Mouse (Mus musculus): ENCODE measurements around the gene Mpeg1. TPM values are rescaled to one million over a fixed set of nuclear protein-coding genes. Genes with fewer than 3 reads are reported as not detected.

The Mpeg1 gene
- polyA plus RNA-seq, 1 experiment, result not detected

- H3K4me3 ChIP-seq (ENCODE audit: insufficient read depth, low read depth, low read length), result no peak overlapping the region
- peak overlapping the region; percentile 40 for H3K27ac ChIP-seq (ENCODE audit: insufficient read depth, low read depth, low read length)
- TF ChIP-seq POLR2A (IDR thresholded peaks at IDR 0.05; ENCODE audit: insufficient read depth, low read depth, low read length) (no peak), CTCF (IDR thresholded peaks at IDR 0.05; ENCODE audit: insufficient read depth, low read depth, low read length) (no peak)
- H3K4me1 ChIP-seq (ENCODE audit: control insufficient read depth, insufficient read depth, low read length), result peaks cover 24% of the 10 kb centered on the region
- WGBS, result 58% methylated on average over 6 of the region's 6 CpGs
Observed at GRCm38 (mm10) chr19:12486875-12487274, 26.3 kb downstream of the Mpeg1 start.

GRCm38 (mm10) chr19:12487511-12488204, 27.1 kb downstream of the Mpeg1 start:
- no peak overlapping the region for H3K4me3 ChIP-seq (ENCODE audit: insufficient read depth, low read depth, low read length)
- peaks cover 27% of the 10 kb centered on the region for H3K4me1 ChIP-seq (ENCODE audit: control insufficient read depth, insufficient read depth, low read length)
- peak overlapping the region; percentile 23; the same call in 1 of the 2 replicates for H3K27ac ChIP-seq (ENCODE audit: insufficient read depth, low read depth, low read length)
- WGBS, result 90% methylated on average over 12 of the region's 12 CpGs
- no peak for TF ChIP-seq POLR2A (IDR thresholded peaks at IDR 0.05; ENCODE audit: insufficient read depth, low read depth, low read length)
- no peak for TF ChIP-seq CTCF (IDR thresholded peaks at IDR 0.05; ENCODE audit: insufficient read depth, low read depth, low read length)

- TF ChIP-seq POLR2A (IDR thresholded peaks at IDR 0.05; ENCODE audit: insufficient read depth, low read depth, low read length) (no peak), CTCF (IDR thresholded peaks at IDR 0.05; ENCODE audit: insufficient read depth, low read depth, low read length) (no peak)
- 0 out of 2 replicates have a peak overlapping the region, but pooled peaks have one; percentile 23 for H3K27ac ChIP-seq (ENCODE audit: insufficient read depth, low read depth, low read length)
- WGBS, result 26% methylated on average over 9 of the region's 9 CpGs
Observed at GRCm38 (mm10) chr19:12488205-12488966, 27.8 kb downstream of the Mpeg1 start.

GRCm38 (mm10) chr19:12488969-12489674, 28.5 kb downstream of the Mpeg1 start:
- no peak for TF ChIP-seq POLR2A (IDR thresholded peaks at IDR 0.05; ENCODE audit: insufficient read depth, low read depth, low read length)
- no peak for TF ChIP-seq CTCF (IDR thresholded peaks at IDR 0.05; ENCODE audit: insufficient read depth, low read depth, low read length)
- WGBS, result 39% methylated on average over 8 of the region's 8 CpGs
- peak overlapping the region; percentile 26; the same call in 1 of the 2 replicates for H3K27ac ChIP-seq (ENCODE audit: insufficient read depth, low read depth, low read length)
- H3K4me3 ChIP-seq (ENCODE audit: insufficient read depth, low read depth, low read length), result no peak overlapping the region
- H3K4me1 ChIP-seq (ENCODE audit: control insufficient read depth, insufficient read depth, low read length), result peaks cover 30% of the 10 kb centered on the region

More at GRCm38 (mm10) chr19:12488205-12488966, 27.8 kb downstream of the Mpeg1 start:
- H3K4me1 ChIP-seq (ENCODE audit: control insufficient read depth, insufficient read depth, low read length), result peaks cover 27% of the 10 kb centered on the region
- H3K4me3 ChIP-seq (ENCODE audit: insufficient read depth, low read depth, low read length), result no peak overlapping the region

GRCm38 (mm10) chr19:12489675-12490570, 29.3 kb downstream of the Mpeg1 start:
- WGBS, result 55% methylated on average over 11 of the region's 11 CpGs
- Histone ChIP-seq H3K27ac (ENCODE audit: insufficient read depth, low read depth, low read length) (peak overlapping the region; percentile 26; the same call in 1 of the 2 replicates), H3K4me1 (ENCODE audit: control insufficient read depth, insufficient read depth, low read length) (peaks cover 30% of the 10 kb centered on the region), H3K4me3 (ENCODE audit: insufficient read depth, low read depth, low read length) (no peak overlapping the region)
- TF ChIP-seq POLR2A (IDR thresholded peaks at IDR 0.05; ENCODE audit: insufficient read depth, low read depth, low read length) (no peak), CTCF (IDR thresholded peaks at IDR 0.05; ENCODE audit: insufficient read depth, low read depth, low read length) (no peak)

- Histone ChIP-seq H3K4me3 (ENCODE audit: insufficient read depth, low read depth, low read length) (no peak overlapping the region), H3K27ac (ENCODE audit: insufficient read depth, low read depth, low read length) (peak overlapping the region; percentile 33; the same call in 1 of the 2 replicates), H3K4me1 (ENCODE audit: control insufficient read depth, insufficient read depth, low read length) (peaks cover 27% of the 10 kb centered on the region)
- no peak for TF ChIP-seq CTCF (IDR thresholded peaks at IDR 0.05; ENCODE audit: insufficient read depth, low read depth, low read length)
- no peak for TF ChIP-seq POLR2A (IDR thresholded peaks at IDR 0.05; ENCODE audit: insufficient read depth, low read depth, low read length)
- 92% methylated on average over 7 of the region's 7 CpGs for WGBS
Observed at GRCm38 (mm10) chr19:12491636-12492035, 31.1 kb downstream of the Mpeg1 start.

GRCm38 (mm10) chr19:12493453-12494186, 33.0 kb downstream of the Mpeg1 start:
- no peak overlapping the region; the same call in 1 of the 2 replicates for H3K27ac ChIP-seq (ENCODE audit: insufficient read depth, low read depth, low read length)
- WGBS, result 50% methylated on average over 4 of the region's 4 CpGs
- H3K4me3 ChIP-seq (ENCODE audit: insufficient read depth, low read depth, low read length), result no peak overlapping the region
- peaks cover 16% of the 10 kb centered on the region for H3K4me1 ChIP-seq (ENCODE audit: control insufficient read depth, insufficient read depth, low read length)
- TF ChIP-seq POLR2A (IDR thresholded peaks at IDR 0.05; ENCODE audit: insufficient read depth, low read depth, low read length) (no peak), CTCF (IDR thresholded peaks at IDR 0.05; ENCODE audit: insufficient read depth, low read depth, low read length) (no peak)

All from olfactory bulb, adult 2 months (tissue).